Mouse (Mus musculus): ENCODE measurements around the gene Chst11.

Chst11 gene

GRCm38 (mm10) chr10:83032559-83032958 lies 47.3 kb downstream of the Chst11 start:
- DNase-seq (ENCODE audit: low spot score in 2 of 2): no peak

GRCm38 (mm10) chr10:83036340-83037045 lies 51.2 kb downstream of the Chst11 start:
- no peak for DNase-seq (ENCODE audit: low spot score in 2 of 2)

GRCm38 (mm10) chr10:83038166-83038565 lies 52.9 kb downstream of the Chst11 start:
- peak; percentile 59 to 70 for DNase-seq (ENCODE audit: low spot score in 2 of 2)

- DNase-seq (ENCODE audit: low spot score in 2 of 2): no peak
These were observed 54.1 kb downstream of the Chst11 start for GRCm38 (mm10) chr10:83039414-83039813.

GRCm38 (mm10) chr10:83041875-83042274 lies 56.6 kb downstream of the Chst11 start:
- DNase-seq (ENCODE audit: low spot score in 2 of 2): no peak

- no peak for DNase-seq (ENCODE audit: low spot score in 2 of 2)
These were observed 57.5 kb downstream of the Chst11 start for GRCm38 (mm10) chr10:83042613-83043477.

- no peak for DNase-seq (ENCODE audit: low spot score in 2 of 2)
These were observed 58.4 kb downstream of the Chst11 start for GRCm38 (mm10) chr10:83043478-83044259.

- DNase-seq (ENCODE audit: low spot score in 2 of 2): peak; percentile 49 to 62
These were observed 64.0 kb downstream of the Chst11 start for GRCm38 (mm10) chr10:83049174-83049780.

- no peak for DNase-seq (ENCODE audit: low spot score in 2 of 2)
These were observed 68.7 kb downstream of the Chst11 start for GRCm38 (mm10) chr10:83053886-83054550.

- DNase-seq (ENCODE audit: low spot score in 2 of 2): no peak
These were observed 71.0 kb downstream of the Chst11 start for GRCm38 (mm10) chr10:83056291-83056690.

GRCm38 (mm10) chr10:83056866-83057265 lies 71.6 kb downstream of the Chst11 start:
- no peak for DNase-seq (ENCODE audit: low spot score in 2 of 2)

GRCm38 (mm10) chr10:83060066-83060782 lies 74.9 kb downstream of the Chst11 start:
- DNase-seq (ENCODE audit: low spot score in 2 of 2): no peak

GRCm38 (mm10) chr10:83062315-83062714 lies 77.0 kb downstream of the Chst11 start:
- DNase-seq (ENCODE audit: low spot score in 2 of 2): peak; percentile 87 to 88

GRCm38 (mm10) chr10:83064796-83065195 lies 79.5 kb downstream of the Chst11 start:
- DNase-seq (ENCODE audit: low spot score in 2 of 2): no peak

GRCm38 (mm10) chr10:83066159-83066558 lies 80.9 kb downstream of the Chst11 start:
- no peak for DNase-seq (ENCODE audit: low spot score in 2 of 2)

GRCm38 (mm10) chr10:83067305-83067704 lies 82.0 kb downstream of the Chst11 start:
- DNase-seq (ENCODE audit: low spot score in 2 of 2): peak in 1 of 2 experiments; percentile 71

GRCm38 (mm10) chr10:83068466-83068865 lies 83.2 kb downstream of the Chst11 start:
- no peak for DNase-seq (ENCODE audit: low spot score in 2 of 2)

- DNase-seq (ENCODE audit: low spot score in 2 of 2): no peak
These were observed 84.5 kb downstream of the Chst11 start for GRCm38 (mm10) chr10:83069791-83070190.

GRCm38 (mm10) chr10:83071785-83072580 lies 86.7 kb downstream of the Chst11 start:
- no peak for DNase-seq (ENCODE audit: low spot score in 2 of 2)

GRCm38 (mm10) chr10:83073119-83073518 lies 87.8 kb downstream of the Chst11 start:
- no peak for DNase-seq (ENCODE audit: low spot score in 2 of 2)

All from right cerebral cortex, postnatal 10 days (tissue).